Mouse (Mus musculus) frontal cortex, postnatal 10 days (tissue): ENCODE measurements around the gene Tet3.

Source experiments
- DNase-seq, 2 experiments: peaks; one replicate each; pipeline ENCODE4 v3.0.0; 2022; ENCODE audit warnings: low spot score in 2 of 2, mixed read lengths in 1 of 2

Tet3 gene

GRCm38 (mm10) chr6:83459034-83459644 lies at the start of gene Tet3:
Gene Tet3, minus strand, starts transcription at chr6:83459084.
- DNase-seq: no peak

GRCm38 (mm10) chr6:83507168-83507546 lies 48.3 kb upstream of the Tet3 start:
- DNase-seq: no peak

- peak; percentile 97 to 98 for DNase-seq
Measured at GRCm38 (mm10) chr6:83506258-83507167, 47.6 kb upstream of the Tet3 start, which contains the start of gene Dguok. Gene Dguok, minus strand, starts transcription at chr6:83506969.

- no peak for DNase-seq
Measured at GRCm38 (mm10) chr6:83505554-83505953, 46.7 kb upstream of the Tet3 start.

- no peak for DNase-seq
Measured at GRCm38 (mm10) chr6:83503361-83503760, 44.5 kb upstream of the Tet3 start.

- no peak for DNase-seq
Measured at GRCm38 (mm10) chr6:83502656-83503055, 43.8 kb upstream of the Tet3 start.

- DNase-seq: no peak
Measured at GRCm38 (mm10) chr6:83501524-83502310, 42.8 kb upstream of the Tet3 start.

GRCm38 (mm10) chr6:83500462-83500861 lies 41.6 kb upstream of the Tet3 start:
- DNase-seq: no peak

GRCm38 (mm10) chr6:83499078-83499477 lies 40.2 kb upstream of the Tet3 start:
- no peak for DNase-seq

- DNase-seq: no peak
Measured at GRCm38 (mm10) chr6:83496753-83497710, 38.1 kb upstream of the Tet3 start.

- DNase-seq: no peak
Measured at GRCm38 (mm10) chr6:83496009-83496752, 37.3 kb upstream of the Tet3 start.

- DNase-seq: no peak
Measured at GRCm38 (mm10) chr6:83490622-83491021, 31.7 kb upstream of the Tet3 start.

- no peak for DNase-seq
Measured at GRCm38 (mm10) chr6:83488200-83488599, 29.3 kb upstream of the Tet3 start.

GRCm38 (mm10) chr6:83487298-83487697 lies 28.4 kb upstream of the Tet3 start:
- no peak for DNase-seq

- DNase-seq: no peak
Measured at GRCm38 (mm10) chr6:83485854-83486253, 27.0 kb upstream of the Tet3 start.

GRCm38 (mm10) chr6:83483776-83484175 lies 24.9 kb upstream of the Tet3 start:
- DNase-seq: no peak

GRCm38 (mm10) chr6:83482418-83483085 lies 23.7 kb upstream of the Tet3 start:
- DNase-seq: no peak

GRCm38 (mm10) chr6:83480019-83480655 lies 21.3 kb upstream of the Tet3 start:
- DNase-seq: no peak

GRCm38 (mm10) chr6:83479193-83479592 lies 20.3 kb upstream of the Tet3 start:
- no peak for DNase-seq
